Mouse (Mus musculus) WW6 (cell line): ENCODE measurements around the gene Mtus2.

Experiments
- DNase-seq: peaks from one replicate; pipeline ENCODE4 v3.0.0-alpha.2; 2013; ENCODE audit warnings: low read depth, low spot score

Mtus2 gene

GRCm38 (mm10) chr5:148344374-148344773, 387.3 kb downstream of the Mtus2 start:
- DNase-seq = no peak

DNA sequence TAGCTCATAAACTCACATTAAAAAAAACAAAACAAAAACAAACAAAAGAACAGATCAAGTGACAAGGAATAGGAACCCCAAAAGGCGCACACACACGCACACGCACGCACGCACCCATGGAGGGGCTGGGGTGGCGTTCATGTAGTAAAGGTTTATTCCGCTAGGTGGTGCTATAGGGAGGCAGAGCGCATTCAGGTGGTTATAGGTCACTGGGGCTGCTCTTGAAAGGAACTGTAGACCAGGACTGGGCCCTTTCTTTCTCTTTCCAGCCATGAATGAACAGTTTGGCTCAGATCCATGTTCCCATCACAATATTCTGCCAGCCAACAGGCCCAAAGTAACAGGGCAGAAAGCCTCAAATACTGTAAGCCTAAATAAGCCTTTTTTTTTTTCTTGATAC, 389.4 kb downstream of the Mtus2 start:
- DNase-seq = no peak

DNA sequence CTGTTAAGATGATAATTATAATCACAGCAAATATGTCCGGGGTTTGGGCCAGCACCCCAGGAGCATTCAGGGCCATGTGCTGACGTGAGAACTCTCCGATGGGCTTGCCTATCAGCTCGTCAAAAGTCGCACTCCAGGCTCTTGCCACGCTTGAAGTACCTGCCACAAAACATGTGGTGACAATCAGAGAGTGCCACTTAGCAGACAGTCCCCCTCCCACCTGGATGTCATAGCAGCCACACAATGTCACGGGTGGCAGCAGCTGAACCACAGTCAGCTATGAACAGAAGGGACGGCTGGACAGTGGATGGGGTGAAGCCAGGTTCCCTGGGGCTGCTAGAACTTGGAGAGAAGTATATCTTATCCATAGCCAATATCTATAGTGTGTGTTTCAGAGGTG, 391.0 kb downstream of the Mtus2 start:
- no peak for DNase-seq

- no peak for DNase-seq
These were observed 392.3 kb downstream of the Mtus2 start for GRCm38 (mm10) chr5:148349327-148350011.

GRCm38 (mm10) chr5:148353429-148353828, 396.3 kb downstream of the Mtus2 start:
- no peak for DNase-seq

DNA sequence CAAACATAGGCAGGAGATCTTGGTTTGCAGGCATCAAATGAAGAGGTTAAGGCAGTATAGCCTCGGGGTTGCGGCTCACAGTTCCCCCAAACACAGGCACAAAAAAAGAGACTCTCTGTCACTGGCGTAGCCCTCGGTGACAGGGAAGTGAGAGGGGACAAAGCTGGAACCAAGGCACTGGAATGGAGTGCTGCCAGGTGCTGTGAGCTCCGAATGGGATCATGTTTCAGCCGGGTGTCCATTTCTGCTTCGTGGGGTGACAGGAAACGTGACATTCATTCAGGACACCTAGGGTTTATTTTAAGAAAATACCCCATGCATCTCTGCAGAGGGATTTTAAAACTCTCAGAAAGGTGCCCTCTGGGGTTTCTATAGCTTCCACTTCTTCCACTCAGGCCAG, 397.4 kb downstream of the Mtus2 start:
- DNase-seq = no peak

DNA sequence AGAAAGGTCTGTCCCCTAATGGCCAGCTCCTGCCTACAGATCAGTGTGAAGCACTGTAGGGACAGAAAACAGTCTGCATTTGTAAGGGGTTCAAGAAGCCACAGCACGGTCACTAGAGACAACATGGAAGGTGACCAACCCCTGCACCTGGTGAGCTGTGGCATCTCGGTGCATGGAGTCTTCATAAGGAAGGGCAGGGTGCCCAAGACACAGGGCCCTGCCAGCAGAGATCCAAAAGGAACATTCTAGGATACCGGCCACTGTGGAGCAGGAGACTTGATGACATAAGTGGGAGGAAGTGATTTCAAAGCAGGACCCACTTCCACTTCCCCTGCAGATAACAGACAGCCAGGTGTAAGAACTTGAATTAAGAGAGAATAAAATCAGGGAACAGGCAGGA, 398.7 kb downstream of the Mtus2 start:
- DNase-seq = no peak

GRCm38 (mm10) chr5:148357168-148357567, 400.0 kb downstream of the Mtus2 start:
- no peak for DNase-seq

- no peak for DNase-seq
These were observed 402.0 kb downstream of the Mtus2 start for GRCm38 (mm10) chr5:148359131-148359530.

DNA sequence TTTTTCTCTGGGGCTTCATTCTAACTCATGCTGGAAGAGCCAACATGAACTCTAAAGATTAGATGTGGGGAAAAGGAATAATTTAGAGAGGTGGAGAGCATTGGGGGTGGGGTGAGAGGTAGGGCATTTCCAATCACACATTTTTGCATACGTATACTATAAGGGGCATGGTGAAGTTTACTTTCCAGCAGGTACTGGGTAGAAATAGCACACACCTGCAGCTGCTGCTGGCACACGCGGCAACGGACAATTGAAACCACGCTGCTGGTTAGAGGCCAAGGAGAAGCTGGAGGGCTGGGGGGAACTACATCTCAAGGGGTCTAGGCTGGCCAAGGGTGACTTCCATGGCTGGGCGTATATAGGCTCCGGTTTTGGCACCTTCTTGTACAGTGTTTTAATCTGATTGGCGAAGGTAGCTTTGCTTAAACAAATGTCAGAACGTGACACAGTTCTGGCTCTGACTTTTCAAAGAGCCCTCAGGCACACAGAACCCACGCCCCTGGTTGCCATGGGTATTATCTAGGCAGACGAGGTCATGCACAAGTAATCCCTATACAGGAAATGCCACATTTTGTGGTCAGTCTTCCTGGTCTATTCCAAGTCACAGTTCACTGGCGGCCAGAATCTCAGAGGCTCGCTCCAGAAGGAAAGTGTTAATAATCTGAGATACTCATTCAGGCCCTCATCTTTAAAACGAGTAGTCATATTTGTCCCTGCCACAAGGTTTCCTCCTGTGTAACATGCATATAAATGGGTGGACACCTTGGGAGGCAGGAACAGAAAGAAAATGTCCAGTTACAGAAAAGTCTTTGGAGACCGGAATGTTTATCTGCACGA, 404.0 kb downstream of the Mtus2 start:
- DNase-seq = no peak

DNA sequence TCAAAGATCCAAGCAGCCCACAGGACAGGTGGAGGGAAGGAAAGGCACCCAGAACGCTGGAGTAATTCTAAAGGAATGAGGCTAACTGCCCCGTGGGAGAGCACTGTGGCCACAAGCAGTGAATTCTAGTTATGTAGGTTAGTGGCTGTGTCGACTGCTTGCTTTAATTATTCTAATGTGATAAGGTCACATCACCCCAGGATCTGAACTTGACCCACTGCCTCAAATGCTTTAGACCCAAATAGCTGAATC, 404.6 kb downstream of the Mtus2 start:
- no peak for DNase-seq

DNA sequence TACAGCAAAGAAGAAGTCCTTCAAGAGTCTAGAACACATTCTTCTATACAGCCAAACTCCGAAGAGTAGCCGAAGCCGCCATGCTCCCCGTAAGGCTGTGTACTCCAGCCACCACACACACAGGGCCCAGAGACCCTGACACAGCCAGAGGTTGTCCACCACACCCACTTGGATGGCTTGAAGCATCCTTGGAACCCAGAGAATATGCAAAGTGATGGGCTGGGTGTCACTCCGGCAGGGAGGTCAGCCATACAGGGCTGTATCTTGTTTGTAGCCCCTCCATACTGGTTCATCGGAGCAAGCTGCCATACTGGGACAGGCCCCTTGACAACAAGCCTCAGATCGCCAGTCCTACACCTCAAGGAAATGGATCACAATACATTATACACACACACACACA, 405.2 kb downstream of the Mtus2 start:
- DNase-seq = no peak

- no peak for DNase-seq
These were observed 406.5 kb downstream of the Mtus2 start for GRCm38 (mm10) chr5:148363441-148364113.
